Mouse (Mus musculus) adrenal gland, postnatal 14 days (tissue): ENCODE measurements around the gene Gm17654. TPM values are rescaled to one million over a fixed set of nuclear protein-coding genes. Genes with fewer than 3 reads are reported as not detected.
"Not testable (repeated sequence)": the region's sequence is repeated elsewhere in the genome, so short reads cannot be mapped to it uniquely, and the experiment has no call there.

Experiments used
- DNase-seq: peaks from one replicate; pipeline ENCODE4 v3.0.0; 2021; ENCODE audit warnings: mixed read lengths
- long read RNA-seq, 2 experiments: library from polyadenylated mRNA; stranded (forward); transcript quantifications; one replicate each; pipeline ENCODE4 v2.0.0; 2021
- total RNA-seq: library from RNA; stranded (reverse); gene quantifications from 2 replicates; pipeline ENCODE4 v1.2.3, GENCODE M21; 2021

Gm17654 gene
- not detected in 2 replicates for total RNA-seq
- long read RNA-seq, experiment 1: 0 reads
- long read RNA-seq, experiment 2: 0 reads

DNA sequence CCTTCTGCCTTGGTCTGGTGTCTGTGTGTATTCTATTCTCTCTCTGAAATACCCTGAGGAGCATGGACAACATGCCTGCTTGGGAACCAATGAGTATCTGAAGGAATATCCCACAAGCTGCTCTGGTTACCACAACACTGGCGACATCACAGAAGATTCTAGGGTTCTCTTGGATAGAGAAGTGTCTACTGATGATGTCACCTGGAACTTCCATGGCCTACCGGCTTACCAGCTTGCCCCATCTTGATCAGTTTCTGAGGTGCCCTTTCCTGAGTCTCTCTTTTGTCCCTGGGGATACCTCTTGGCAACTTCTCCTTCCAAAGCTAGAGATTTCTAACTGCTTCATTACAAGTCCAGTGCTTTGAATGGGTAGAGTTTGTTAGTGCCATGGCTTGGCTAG, at the start of gene Gm17654:
Gene Gm17654 (minus strand): TSS at position 101 of the 400 bp plus-strand sequence.
- DNase-seq: not testable (repeated sequence)

DNA sequence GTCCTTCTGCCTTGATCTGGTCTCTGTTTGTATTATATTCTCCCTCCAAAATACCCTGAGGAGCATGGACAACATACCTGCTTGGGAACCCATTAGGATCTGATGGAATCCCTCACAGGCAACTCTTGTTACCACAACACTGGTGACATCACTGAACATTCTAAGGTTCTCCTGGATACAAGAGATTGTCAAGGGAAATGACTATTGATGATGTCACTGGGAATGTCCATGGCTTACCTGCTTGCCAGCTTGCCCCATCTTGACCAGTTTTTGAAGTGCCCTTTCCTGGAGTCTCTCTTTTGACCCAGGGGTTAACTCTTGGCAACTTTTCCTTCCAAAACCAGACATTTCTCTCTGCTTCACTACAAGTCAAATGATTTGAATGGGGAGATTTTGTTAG, 29.0 kb upstream of the Gm17654 start, which contains the start of gene Gm10375:
Gene Gm10375 (minus strand): TSS at position 101 of the 400 bp plus-strand sequence.
- DNase-seq: not testable (repeated sequence)

DNA sequence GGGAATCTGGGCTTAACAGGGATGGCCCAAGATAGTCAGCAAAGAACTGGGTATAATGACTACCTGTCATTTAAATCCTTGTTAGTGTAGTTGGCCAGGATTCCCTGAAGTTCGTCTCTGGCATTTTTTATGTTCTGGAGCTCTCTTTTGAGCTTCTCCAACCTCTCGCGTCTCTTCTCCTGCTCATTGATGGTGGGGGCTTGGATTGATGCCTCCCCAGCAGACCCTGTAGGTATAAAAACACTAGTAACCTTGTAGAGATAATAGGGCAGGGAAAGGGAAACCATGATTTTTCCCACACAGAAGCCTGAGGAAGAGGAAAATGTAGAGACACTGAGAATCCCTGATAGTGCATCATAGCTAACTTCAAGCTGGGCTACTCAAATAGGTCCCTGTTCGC, 977 bp downstream of the Gm17654 start:
- not testable (repeated sequence) for DNase-seq

DNA sequence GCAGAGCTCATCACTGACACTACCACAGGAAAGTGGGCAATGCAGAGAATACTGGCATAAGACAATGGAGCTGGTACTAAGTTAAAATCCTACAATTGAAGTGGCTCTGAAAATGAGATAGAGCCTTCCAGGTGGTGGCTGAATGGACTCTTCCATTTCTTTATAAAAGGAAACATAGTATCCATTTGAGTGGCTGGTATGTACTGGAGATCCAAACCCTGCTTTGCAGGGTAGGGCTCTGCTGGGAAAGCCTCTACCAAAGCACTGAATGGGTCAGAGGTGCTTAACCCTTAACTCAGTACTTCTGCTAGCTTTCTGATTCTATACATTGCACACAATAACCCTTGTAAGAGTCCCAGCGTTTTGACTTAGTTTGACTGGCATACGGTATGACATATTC, 26.7 kb downstream of the Gm17654 start:
- DNase-seq: not testable (repeated sequence)

DNA sequence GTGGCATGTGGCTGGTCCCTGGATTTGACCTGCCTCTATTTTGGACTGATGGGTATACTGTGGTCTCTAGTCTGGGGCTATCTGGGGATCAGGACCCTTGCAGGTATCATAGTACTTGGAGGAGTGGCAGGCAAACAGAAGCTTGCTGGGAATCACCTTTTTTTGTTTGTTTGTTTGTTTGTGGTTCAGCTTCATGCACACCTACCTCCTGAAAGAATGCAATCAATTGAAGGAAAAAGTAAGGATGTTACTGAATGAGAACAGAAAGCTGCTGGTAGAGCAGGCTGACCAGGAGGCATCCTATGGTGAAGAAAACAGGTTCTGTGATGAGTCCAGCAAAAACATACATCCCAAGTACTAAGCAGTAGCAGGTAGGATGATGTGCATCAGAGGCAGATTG, 32.7 kb downstream of the Gm17654 start:
- not testable (repeated sequence) for DNase-seq

DNA sequence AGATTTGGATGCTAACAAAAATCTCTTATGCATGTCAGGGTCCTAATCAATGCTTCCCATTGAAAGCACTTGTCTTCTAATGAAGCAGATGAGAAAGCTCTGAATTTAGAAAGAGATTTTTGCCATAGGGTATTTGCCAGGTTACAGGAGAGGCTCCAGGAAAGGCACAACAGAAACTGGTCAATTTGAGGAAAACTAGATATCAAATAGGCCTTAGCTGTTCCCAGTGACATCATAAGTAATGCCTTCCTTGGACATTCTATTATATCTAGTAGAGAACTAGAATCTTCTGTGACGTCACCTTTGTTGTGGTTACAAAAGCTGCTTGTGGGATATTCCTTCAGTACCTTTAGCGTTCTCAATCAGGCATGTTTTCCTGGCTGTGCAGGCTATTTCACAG, 35.7 kb downstream of the Gm17654 start, which contains the start of gene Gm5799:
Gene Gm5799 (plus strand): TSS at position 301 of the 400 bp plus-strand sequence.
- DNase-seq: not testable (repeated sequence)

DNA sequence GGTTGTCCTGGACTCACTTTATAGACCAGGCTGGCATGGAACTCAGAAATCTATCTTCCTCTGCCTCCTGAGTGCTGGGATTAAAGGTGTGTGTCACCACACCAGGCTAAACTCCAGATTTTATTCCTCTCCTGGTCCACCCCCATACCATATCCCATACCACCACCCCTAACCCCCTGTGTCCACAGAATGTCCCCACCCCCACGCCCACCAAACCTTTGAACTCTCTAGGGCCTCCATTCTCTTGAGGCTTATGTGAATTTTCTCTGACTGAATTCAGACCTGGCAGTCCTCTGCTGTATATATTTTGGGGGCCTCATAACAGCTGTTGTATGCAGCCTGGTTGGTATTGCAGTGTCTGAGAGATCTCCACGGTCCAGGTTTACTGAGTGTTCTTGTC, 40.8 kb downstream of the Gm17654 start:
- not testable (repeated sequence) for DNase-seq

DNA sequence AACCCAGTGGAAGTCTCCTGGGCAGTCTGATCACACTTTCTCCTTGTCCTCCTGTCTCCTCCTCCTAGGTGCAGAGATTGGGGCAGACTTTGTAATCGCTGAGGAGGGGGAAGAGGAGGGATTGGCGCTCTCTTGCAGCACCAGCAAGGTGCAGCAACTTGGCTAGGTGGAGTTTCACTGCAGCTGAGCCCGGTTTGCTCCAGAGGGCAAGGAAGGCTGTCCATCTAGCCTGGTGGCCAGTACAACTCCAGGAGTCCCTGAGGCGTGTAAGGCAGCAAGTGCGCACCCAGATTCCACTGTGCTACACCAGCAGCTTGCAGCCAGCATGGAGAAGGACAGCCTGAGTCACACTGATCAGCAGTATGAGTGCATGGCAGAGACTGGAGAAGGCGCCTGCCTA, 46.6 kb downstream of the Gm17654 start:
- DNase-seq: peak; percentile 27

DNA sequence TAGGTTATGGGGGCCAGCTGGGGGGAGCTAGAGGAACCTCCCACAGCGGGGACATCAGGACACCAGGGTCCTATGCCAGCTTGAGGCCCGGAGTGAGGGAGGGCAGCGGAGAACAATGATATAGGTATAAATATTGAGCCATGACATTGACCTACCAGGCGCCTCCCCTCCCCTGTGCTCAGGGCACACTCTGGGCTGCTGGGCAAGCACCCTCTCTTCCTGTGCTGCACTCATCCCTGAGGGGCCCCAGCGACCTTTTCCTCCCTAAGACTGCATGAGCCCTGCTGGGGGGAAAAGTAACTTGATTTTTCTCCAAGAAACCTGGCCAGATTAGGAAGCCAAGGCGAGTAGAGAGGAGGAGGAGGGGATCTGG, 46.9 kb downstream of the Gm17654 start:
- DNase-seq: not testable (repeated sequence)

DNA sequence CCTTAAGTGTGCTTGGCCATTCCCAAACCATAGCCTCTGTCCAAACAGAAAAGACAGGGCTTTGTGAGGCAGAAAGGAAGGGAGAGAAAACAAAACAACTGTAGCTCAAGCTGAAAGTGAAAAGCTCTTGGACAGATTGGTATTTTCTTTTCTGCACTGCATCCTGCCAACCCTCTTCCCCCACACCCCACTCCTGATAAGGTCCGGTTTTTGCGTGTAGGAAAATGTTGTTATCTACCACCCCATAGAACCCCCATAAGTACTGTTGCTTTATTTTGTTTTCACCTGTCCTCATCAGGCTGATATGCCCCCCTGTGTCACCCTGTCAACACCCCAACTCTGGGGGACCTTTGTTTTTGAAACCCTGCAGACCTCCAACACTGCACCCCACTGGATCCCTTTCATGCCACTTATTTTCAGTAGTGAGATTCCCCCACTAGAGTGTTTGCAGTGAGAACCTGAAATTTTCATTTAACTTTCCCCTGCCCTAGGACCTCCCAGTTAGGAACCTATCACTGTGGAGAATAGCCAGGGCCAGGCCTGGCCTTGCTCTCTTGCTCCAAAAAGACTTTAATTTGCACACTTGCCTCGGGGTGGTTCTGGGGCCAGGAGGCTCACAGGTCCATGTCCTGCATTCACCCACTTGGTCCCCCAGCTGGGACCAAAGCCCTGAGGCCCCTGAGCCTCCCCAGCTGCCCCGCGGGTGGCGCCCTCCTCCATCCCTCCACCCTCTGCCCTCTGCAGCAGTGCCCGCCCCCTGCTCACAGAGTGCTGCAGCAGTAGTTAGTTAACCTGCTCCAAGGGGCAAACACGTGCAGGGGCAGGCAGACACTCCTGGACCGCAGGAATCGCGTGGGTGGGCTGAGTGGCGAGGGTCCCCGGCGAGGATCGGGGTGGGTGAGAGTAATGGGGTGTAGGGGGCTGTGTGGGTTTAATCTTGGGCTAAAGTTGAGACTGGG, 47.6 kb downstream of the Gm17654 start:
- not testable (repeated sequence) for DNase-seq

Other genes with a start within 250 kb of the Gm17654 start
- gene 1700001F09Rik, start 231.3 kb downstream of the Gm17654 start, total RNA-seq: not detected in 2 replicates
- not detected in 2 replicates for gene Gm8138, start 162.8 kb downstream of the Gm17654 start, total RNA-seq
- gene Gm5799, start 35.6 kb downstream of the Gm17654 start, total RNA-seq: not detected in 2 replicates
- gene Gm10375, start 28.9 kb upstream of the Gm17654 start, total RNA-seq: not detected in 2 replicates
- not detected in 2 replicates for gene Gm8165, start 98.1 kb upstream of the Gm17654 start, total RNA-seq
- 0.41 and 1.2 TPM in 2 replicates for gene Gm7324, start 118.7 kb upstream of the Gm17654 start, total RNA-seq
- not detected in 2 replicates for gene Gm16506, start 148.3 kb upstream of the Gm17654 start, total RNA-seq
- gene Gm6526, start 168.7 kb upstream of the Gm17654 start, total RNA-seq: not detected in 2 replicates
- not detected in 2 replicates for gene Gm8180, start 205.6 kb upstream of the Gm17654 start, total RNA-seq